Mouse (Mus musculus): ENCODE results near the gene Fgfr2.
A peak's percentile ranks its signal among the peaks of the same experiment; 100 is the strongest.

Fgfr2 gene

DNA sequence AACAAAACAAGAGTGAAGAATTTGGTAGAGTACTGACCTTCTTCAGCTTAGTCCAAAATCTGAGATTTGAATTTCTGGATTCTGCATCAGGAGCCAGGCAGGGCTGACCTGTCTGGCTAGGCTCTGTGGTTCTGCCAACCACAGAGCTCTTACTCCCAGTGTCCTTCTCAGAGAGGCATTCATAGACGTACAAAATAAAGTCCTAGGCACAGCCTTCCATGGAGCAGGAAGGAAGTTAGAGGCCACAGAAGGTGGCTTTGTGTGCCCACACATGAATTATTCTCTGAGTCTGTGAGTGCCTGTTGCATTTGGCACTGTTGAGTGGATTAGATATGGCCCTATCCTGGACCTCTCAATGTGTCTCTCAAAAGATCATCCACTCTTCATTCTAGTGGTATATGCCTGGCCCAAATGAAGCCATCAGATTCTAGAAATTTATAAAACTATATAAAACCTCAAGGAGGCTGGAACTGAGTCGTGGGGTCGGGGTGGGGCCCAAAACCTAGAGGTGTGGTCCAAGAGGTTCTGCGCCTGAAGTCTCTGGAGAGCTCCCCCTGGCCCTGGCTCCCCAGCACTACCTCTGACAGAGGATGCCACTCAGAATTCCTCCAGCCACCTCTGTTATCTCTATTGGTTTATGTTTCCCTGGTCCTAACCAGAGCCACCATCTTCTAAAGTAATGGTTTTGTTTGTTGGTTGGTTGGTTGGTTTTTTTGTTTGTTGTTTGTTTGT, 234.5 kb downstream of the Fgfr2 start:
- no peak for DNase-seq (ENCODE audit: low spot score in 2 of 2)

DNA sequence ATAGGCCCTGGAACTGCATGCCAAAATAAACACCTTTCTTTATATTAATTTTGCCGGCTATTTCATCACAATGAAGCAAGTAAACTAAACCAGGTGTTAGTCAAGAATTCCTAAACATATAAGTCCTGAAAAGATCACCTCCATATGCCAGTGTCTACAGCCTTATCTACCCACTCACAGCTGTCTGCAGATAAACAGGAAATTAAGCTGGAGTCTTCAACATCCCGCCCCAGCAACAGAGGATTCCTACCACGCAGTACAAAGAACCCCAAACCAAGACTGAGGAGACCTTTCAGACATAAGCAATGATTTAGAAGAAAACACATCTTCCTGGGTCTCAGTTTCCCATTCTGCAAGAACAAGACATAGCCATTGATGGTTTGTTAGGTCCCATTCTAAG, 235.1 kb downstream of the Fgfr2 start:
- no peak for DNase-seq (ENCODE audit: low spot score in 2 of 2)

DNA sequence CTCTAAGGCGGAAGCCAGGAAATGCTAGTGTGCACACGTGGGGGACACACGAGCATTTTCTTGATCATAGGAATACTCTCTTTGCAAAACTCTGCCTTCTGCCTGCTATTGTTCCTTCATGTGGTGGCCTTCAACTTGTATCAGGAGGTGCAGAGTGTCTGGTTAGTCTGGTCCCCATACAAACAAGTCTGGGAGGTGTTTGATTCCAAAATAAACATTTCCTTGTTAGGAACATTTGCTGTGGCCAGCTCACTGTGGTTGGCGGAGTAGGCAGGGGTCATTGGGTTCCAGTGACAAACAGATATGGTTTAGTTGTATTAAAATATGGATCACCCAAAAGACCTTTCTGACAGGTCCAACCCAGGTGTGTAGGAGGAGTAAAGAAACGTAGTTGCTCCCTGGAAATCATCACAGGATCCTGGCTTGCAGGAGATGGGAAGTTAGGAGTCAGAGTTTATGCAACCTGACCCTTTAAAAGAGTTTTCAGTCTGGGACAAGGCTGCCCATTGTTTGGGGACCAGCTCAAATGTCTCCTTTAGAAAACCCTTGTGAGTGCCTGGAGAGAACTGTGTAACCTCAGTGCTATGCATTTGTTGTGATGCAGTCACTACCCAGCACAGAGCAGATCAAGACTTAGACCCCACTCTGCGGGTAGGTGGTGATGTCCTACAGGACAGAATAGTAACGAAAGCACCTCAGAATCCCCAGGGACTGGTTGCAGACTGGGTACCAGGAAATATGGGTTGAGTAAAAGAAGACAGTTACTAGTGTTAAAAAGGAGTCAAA, 235.9 kb downstream of the Fgfr2 start:
- no peak for DNase-seq (ENCODE audit: low spot score in 2 of 2)

DNA sequence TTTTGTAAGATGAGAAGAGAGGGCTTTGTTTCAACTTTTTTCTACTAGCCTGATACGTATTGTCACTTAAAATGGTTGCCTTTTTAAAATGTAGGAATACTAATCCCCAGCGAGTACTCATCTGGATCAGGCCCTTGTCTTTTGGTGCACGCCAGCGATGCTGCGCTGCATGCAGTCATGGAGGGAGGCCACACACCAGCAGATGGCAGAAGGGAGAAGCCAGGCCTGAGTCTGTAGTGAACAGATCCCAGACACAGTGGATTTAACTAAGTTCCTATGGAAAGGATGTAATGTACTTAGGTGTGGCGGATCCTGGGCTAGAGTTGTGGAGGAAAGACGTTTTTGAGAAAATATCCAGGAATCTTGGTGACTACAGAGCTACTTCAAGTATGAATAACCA, 239.1 kb downstream of the Fgfr2 start:
- no peak for DNase-seq (ENCODE audit: low spot score in 2 of 2)

DNA sequence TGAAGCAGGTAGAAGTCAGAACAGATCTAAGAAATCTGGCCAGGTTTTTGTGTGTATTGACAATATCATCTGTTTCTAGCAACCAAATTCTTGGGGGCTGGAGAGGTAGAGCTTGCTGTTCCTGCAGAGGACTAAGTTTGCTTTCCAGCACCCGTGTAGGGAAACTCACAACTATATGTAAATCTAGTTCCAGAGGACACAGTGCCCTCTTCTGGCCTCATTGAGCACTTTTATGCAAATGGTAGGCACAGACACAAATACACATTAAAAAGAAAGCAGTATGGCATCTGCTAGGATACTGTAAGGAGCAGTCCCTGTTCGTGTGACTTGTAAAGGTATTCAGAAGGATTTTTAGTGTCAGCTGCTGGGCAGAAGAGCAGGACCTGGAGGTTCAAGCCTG, 240.8 kb downstream of the Fgfr2 start:
- no peak for DNase-seq (ENCODE audit: low spot score in 2 of 2)

DNA sequence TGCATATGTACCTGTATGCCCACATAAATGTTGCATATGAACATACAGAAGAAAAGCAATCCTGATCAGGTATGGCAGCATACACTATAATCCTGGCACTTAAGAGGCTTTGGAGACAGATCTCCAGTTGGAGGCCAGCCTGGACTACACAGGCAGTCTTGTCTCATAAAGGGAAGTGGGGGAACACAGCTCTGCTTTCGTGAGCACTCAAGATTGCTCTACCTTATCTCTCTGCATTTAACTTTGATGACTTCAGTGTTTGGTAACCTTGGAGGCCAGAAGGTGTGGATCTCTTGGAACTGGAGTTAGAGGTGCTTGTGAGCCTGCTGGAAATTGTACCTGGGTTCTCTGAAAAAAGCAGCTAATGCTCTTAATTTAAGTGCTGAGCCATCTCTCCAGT, 242.9 kb downstream of the Fgfr2 start:
- no peak for DNase-seq (ENCODE audit: low spot score in 2 of 2)

DNA sequence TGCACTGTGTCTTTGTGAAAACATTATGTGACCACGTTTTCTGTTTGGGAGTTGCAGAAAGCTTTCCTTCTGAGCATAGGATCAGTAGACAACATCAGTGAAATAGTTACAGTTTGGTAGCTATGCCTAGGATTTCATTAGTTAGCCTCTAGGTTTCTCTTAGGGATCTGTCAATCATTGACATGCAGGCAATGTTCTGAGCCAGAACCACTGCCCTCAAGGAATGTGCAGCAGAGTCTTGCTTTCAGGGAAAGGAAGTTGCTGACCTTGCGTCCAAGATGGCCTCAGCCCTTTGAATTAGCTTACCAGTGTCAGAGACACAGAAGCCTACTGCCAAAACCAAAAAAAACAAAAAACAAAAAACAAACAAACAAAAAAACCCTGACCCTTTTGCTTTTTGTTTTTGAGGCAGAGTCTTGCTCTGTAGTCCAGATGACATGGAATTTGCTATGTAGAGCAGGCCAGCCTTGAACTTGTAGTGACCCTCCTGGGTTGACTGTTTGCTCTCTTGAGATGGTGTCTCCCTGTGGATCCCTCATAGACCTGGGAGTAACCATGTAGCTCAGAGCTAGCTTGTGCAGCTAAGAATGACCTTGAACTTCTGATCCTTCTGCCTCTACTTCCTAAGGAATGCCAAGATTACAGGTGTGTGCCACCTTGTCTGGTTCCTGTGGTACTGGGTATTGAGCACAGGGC, 247.6 kb downstream of the Fgfr2 start:
- DNase-seq (ENCODE audit: low spot score in 2 of 2) = no peak

DNA sequence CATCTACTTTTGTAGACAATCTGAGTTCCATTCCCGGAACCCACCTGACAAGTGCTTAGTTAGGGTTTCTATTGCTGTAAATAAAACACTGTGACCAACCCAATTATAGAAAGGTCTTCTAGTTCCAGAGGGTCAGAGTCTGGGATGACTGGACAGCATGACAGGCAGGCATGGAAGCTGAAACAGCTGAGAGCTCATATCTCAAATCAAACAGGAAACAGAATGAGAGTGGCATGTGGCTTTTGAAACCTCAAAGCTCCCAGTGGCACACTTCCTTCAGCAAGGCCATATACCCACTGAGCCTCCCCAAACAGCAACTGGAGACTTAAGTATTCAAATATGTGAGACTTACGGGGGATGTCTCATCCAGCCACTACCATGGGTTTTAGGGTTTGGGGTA, 250.1 kb downstream of the Fgfr2 start:
- DNase-seq (ENCODE audit: low spot score in 2 of 2) = no peak

DNA sequence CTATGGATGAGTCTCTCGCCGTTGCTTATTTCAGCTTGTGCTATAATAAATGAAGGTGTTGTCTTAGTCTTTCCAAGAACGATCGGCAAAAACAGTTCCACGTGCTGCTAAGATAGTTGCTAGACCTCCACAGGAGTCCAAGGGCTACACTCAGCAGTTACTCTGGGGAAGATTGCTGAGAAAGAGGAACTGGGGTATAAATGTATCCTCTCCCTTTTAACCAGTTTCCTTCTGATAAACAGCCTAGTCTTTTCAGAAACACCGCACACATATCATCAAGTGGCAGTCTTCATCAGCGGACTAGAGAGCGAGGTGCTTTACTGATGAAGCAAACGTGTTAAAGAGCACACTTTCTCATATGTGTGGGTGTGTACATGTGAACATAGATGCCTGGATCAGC, 256.8 kb downstream of the Fgfr2 start:
- DNase-seq (ENCODE audit: low spot score in 2 of 2) = no peak

DNA sequence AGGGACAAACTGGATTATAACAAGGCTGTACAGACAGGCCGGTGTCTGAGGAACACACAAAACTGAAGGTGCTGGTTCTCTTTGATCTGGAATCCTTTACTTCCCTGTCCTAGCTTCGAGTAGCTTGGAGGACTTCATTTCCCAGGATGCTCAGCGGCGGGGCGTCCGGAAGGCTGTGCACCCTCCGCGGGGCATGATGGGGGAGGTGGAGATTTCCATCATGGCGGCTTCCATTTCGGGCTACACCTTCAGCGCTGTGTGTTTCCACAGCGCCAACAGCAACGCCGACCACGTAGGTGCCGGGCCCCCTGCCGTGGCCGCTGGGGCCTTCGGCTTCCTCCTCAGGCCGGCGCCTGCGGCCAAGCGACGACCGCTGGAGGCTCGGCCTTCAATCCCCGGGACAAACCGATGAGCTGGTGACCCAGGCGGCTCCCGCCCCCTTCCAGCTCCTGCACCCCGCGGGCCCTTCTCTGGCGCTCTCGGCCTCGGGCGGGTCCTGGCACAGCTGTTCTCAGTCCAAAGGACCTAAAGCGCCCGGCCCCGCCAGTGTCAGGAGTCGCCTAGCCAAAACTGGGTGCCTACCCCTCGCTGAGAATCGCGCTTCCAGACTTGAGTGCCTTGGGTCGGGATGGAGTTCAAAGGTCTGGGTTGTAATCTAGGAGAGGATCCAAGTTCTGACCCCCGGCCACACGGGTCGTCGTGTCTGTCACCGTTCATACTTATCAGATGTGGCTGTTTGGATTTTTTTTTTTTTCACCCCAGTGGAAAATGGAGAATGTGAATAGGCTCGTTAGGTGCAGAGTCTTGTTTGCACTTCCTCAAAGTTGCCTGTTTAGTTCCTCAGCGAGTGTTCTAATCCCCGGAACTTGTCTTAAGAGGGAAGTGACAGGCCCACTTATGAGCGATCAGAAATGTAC, 263.9 kb downstream of the Fgfr2 start, which contains the start of gene Abraxas2:
Gene Abraxas2 (plus strand): TSS at position 184 of the 917 bp plus-strand sequence.
- peak; percentile 83 to 88 for DNase-seq (ENCODE audit: low spot score in 2 of 2)

DNA sequence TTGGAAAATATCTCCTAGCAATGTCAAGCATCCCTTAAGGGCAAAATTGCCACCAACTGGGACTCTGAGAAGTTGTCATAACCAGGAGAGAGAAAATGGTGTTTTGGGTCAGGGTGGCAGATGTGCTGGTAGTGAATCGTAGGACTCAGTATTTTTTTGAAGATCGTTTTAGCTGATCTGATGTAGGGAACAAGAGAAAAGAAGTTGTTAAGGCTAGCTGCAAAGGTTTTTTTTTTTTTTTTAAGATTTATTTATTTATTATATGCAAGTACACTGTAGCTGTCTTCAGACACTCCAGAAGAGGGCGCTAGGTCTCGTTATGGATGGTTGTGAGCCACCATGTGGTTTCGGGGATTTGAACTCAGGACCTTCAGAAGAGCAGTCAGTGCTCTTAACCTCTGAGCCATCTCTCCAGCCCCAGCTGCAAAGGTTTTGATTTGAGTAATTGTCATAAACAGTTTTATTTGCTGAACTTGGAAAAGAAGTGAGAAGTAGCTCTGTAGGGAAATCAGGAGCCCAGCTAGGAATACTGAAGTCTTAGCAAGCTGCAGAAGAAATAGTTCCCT, 265.0 kb downstream of the Fgfr2 start:
- DNase-seq (ENCODE audit: low spot score in 2 of 2) = no peak

DNA sequence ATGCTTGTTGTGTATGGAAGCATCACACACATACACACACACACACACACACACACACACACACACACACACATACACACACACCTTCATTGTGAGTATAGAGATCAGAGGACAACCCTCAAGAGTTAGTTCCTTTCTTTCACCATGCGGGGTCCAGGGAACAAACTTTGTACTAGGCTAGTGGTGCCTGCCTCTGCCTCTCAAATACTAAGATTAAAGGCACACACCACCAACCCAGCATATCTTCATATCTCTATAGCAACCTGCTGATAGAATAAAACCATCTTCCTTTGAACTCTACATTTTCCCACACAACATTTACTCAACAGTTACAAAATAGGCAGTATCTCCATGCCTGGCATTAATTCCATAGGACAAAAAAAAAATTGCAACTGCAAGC, 267.1 kb downstream of the Fgfr2 start:
- DNase-seq (ENCODE audit: low spot score in 2 of 2) = no peak

DNA sequence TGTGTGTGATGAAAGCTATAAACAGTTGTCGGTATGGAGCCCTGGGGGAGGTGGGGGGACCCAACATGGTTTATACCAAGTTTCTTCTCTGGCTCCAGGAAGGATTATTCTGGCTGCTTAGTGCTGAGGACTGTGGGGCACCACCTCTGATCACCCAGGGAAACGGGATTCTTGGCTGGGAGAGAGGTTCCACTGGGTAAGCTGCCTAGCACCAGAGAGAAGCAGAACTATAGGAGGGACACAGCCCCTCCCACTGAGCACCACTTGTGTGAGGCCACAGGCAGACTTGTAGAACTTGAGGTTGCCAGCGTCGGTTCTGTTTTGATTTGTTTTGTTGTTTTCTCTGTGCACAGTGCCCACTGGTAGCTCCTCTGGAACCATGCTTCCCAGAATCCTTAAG, 269.2 kb downstream of the Fgfr2 start:
- no peak for DNase-seq (ENCODE audit: low spot score in 2 of 2)

DNA sequence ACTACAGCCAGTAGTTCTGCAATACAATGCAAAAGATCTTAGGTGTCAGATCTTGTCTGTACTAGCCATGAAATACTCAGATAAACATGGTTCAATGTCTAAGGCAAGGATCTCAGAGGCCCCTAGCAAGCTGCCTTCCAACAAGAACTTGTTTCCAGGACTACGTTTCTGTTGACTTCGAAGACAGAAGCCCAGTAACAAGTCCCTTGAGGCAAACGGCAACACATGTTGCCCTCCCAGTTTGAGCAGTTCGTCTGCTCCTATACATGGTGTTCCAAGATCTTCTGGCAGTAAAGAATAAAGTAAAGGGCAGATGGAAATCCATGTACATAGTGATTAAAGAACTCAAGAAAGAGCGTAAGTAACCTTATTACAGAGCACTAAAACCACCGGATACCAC, 269.8 kb downstream of the Fgfr2 start:
- no peak for DNase-seq (ENCODE audit: low spot score in 2 of 2)

DNA sequence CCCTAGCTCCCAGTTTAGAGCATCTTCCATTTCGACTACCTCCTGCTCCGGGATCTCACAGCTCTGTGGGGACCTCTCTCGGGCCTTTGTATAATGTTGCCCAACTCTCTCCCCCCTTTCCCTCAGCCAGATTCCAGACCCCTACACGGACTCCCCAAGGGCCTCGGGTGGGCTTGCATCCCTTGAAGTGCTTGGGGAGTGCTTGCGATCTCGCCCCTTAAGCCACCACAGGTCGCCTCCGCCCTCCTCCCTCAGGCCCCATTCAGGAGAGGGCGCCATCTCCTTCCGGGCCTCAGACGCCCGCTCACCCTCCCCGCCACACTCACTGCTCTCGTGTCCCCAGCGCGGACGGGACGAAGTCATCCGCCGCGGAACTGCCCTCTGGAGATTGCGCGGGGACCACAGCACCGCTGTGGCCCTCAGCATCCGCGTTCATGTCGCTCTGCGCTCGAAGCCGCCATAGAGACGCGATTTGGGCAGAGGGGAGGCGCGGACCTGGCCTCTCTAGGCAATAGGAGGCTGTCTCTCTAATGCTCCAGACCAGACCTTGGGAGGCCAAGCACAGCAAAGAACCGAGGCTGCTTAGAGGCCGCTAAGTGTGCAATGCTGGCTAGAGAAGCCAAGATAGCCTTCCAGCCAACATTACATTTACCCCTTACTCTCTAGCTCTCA, 270.8 kb downstream of the Fgfr2 start, which contains the start of gene Eef1akmt2:
Gene Eef1akmt2 (minus strand): TSS at position 501 of the 672 bp plus-strand sequence.
- DNase-seq (ENCODE audit: low spot score in 2 of 2) = peak; percentile 75 to 77

DNA sequence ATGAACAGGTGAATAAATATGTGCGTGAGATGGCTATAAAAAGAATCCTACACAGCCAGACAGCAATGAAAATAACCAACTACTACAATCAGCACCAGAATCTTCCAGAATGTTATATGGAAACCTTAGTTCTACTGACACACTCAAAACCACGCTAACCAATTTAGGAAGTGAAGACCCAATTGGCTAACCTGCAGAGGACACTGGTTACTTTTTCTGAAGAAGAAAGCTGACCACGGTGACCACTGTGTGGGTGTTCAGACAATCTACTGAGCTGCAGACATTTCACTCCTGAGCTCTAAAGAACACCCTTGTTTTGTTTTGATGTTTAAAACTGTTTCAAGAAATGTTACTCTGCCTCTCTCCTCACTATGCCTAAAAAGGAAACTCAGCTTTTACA, 280.0 kb downstream of the Fgfr2 start:
- no peak for DNase-seq (ENCODE audit: low spot score in 2 of 2)

DNA sequence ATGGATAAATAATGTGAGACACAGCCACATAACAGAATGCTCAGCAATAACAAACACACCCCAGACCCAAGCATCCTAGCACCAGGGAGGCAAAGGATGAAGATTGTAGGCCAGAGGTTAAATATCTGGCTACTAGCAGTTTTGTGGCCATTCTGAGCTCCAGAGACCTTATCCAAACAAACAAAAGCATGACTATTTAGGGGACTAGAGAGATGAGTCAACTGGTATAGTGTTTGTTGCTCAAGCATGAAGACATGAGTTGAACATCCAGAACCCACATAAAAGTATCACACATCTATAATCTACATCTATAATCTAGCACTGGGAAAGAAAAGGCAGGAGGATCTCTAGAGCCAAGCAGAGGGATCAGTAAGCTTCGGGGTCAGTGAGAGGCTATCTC, 280.7 kb downstream of the Fgfr2 start:
- DNase-seq (ENCODE audit: low spot score in 2 of 2) = no peak

DNA sequence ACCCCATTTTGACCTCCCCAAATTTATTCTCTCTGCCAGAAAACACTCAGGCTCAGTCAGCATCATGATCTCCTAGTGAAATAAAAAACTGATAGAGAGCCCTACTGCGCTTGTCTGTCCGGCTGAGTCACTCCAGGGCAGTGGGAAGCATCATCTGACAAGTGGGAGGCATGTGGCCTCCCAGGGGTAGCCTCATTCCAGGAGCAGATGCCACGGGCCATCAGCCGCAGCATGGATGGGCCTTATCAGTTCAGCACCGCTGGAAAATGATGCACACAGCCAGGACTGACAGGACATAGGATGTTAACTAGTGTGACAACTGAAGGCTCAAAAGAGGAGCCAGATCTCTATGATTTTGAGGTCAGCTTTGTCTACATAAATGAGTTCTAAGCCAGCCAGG, 281.9 kb downstream of the Fgfr2 start:
- DNase-seq (ENCODE audit: low spot score in 2 of 2) = no peak

DNA sequence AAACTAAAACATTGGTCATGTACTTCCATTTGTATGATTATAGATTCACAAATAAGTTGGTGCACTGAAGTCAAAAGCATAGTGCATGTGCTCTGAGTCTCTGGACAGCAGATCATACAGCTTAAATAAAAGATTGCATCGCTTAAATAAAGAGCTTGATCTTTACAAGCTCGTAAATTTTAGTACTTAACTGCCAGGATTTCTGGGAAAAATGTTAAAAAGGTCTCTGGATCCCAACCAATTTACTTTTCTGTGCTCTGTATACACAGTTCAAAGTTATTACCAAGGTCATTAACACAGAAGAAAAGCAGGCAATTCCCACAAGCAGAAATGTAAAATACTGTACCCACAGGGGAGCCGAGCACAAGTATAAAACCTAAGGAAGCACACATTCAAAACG, 292.2 kb downstream of the Fgfr2 start:
- no peak for DNase-seq (ENCODE audit: low spot score in 2 of 2)

DNA sequence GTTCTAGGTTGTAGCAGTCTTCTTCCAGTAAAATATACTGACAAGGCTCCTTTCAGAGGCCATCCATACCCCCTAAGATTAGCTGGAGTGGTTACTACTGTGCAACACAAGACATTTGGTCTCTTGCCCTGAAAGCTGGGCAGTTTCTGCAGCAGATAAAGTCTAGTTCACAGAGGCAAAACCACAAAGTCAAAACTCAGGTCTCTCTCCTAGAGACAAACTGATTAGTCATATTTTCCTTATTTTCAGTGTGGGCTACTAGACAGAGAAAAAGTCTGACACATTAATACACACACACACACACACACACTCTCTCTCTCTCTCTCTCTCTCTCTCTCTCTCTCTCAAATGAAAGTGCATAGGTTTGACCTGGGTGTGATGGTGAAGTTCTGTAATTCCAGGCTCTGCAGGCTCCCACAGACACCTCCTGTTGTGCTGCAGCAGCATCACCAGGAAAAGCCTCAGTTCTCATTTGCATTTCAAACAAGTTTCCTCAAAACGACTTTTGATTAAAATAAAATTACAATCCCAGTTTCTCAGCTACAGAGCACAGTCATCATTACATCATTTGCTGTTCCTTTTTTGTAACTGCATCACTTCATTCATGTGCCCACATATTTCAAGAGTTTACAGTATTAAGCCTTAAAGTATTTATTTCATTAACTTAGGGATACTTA, 298.7 kb downstream of the Fgfr2 start:
- DNase-seq (ENCODE audit: low spot score in 2 of 2) = no peak
